Mouse (Mus musculus): ENCODE measurements around the gene Trim80. TPM values are rescaled to one million over a fixed set of nuclear protein-coding genes. Genes with fewer than 3 reads are reported as not detected.
"Not testable (repeated sequence)": the region's sequence is repeated elsewhere in the genome, so short reads cannot be mapped to it uniquely, and the experiment has no call there.

Trim80 gene
- polyA plus RNA-seq, 1 experiment from 2014 or later = 0.16 TPM

- WGBS = 0% methylated on average over 43 of the region's 43 CpGs
- peaks cover 3% of the 10 kb centered on the region; the same call in 1 of the 2 replicates for H3K4me1 ChIP-seq (replicated peaks; ENCODE audit: control insufficient read depth, insufficient read depth, low read length)
- no peaks in the 10 kb centered on the region for H3K27me3 ChIP-seq (ENCODE audit: control insufficient read depth, insufficient read depth, low read length)
- H3K4me3 ChIP-seq (ENCODE audit: low read depth, low read length) = peak within 1 kb of the TSS; percentile 68
- H3K9me3 ChIP-seq (ENCODE audit: control insufficient read depth, low read length) = no peaks in the 10 kb centered on the region
- ATAC-seq (replicated peaks; ENCODE audit: low FRiP score) (peak; percentile 85), DNase-seq (ENCODE audit: low spot score) (peak; percentile 88)
- H3K27ac ChIP-seq (ENCODE audit: low read depth, low read length) = peak within 1 kb of the TSS; percentile 57; the same call in 1 of the 2 replicates
- H3K4me2 ChIP-seq (ENCODE audit: low read depth, low read length, severe bottlenecking) = peak within 1 kb of the TSS; percentile 87
- H3K36me3 ChIP-seq (ENCODE audit: control insufficient read depth, insufficient read depth, low read length) = no peaks in the 10 kb centered on the region
- peak within 1 kb of the TSS; percentile 83 for H3K9ac ChIP-seq (ENCODE audit: low read length)
Measured at GRCm38 (mm10) chr11:115491356-115492083, 51.2 kb downstream of the Trim80 start, which contains the start of gene Nt5c. Nt5c (minus strand) TSS chr11:115491862.

GRCm38 (mm10) chr11:115492387-115492786, 52.0 kb downstream of the Trim80 start:
- Histone ChIP-seq H3K9me3 (ENCODE audit: control insufficient read depth, low read length) (no peaks in the 10 kb centered on the region), H3K4me1 (replicated peaks; ENCODE audit: control insufficient read depth, insufficient read depth, low read length) (peaks cover 3% of the 10 kb centered on the region; the same call in 1 of the 2 replicates), H3K36me3 (ENCODE audit: control insufficient read depth, insufficient read depth, low read length) (peaks cover 2% of the 10 kb centered on the region; the same call in 1 of the 2 replicates), H3K4me2 (ENCODE audit: low read depth, low read length, severe bottlenecking) (peak overlapping the region; percentile 87; the same call in 1 of the 2 replicates), H3K27ac (ENCODE audit: low read depth, low read length) (no peak overlapping the region), H3K4me3 (ENCODE audit: low read depth, low read length) (peak overlapping the region; percentile 68), H3K9ac (ENCODE audit: low read length) (peak overlapping the region; percentile 83), H3K27me3 (ENCODE audit: control insufficient read depth, insufficient read depth, low read length) (no peaks in the 10 kb centered on the region)
- ATAC-seq (replicated peaks; ENCODE audit: low FRiP score) (no peak), DNase-seq (ENCODE audit: low spot score) (no peak)
- whole genome bisulfite sequencing = 38% methylated on average over 6 of the region's 6 CpGs

GRCm38 (mm10) chr11:115496559-115496958, 56.2 kb downstream of the Trim80 start:
- H3K36me3 ChIP-seq (ENCODE audit: control insufficient read depth, insufficient read depth, low read length) = peaks cover 19% of the 10 kb centered on the region
- H3K9ac ChIP-seq (ENCODE audit: low read length); H3K27ac ChIP-seq (ENCODE audit: low read depth, low read length); H3K27me3 ChIP-seq (ENCODE audit: control insufficient read depth, insufficient read depth, low read length); H3K4me2 ChIP-seq (ENCODE audit: low read depth, low read length, severe bottlenecking); H3K4me1 ChIP-seq (replicated peaks; ENCODE audit: control insufficient read depth, insufficient read depth, low read length); H3K9me3 ChIP-seq (ENCODE audit: control insufficient read depth, low read length); ATAC-seq (replicated peaks; ENCODE audit: low FRiP score); DNase-seq (ENCODE audit: low spot score); H3K4me3 ChIP-seq (ENCODE audit: low read depth, low read length): not testable (repeated sequence)
- 86% methylated on average over 9 of the region's 9 CpGs for WGBS

Small RNA genes within 50 kb of the gene (microRNA-seq; reads per million reads assigned to microRNA genes)
- gene Mir3968 (ENCODE audit: insufficient number of aligned reads) = not detected

Other genes with a start within 250 kb of the Trim80 start
- 0.12 TPM in 1 of 2 replicates, not detected in the other for gene Grin2c, start 173.3 kb upstream of the Trim80 start, polyA plus RNA-seq (2014; fragmentation: Nextera tagmentation; extraction: Ambion mirVana)
- gene Fdxr, start 163.5 kb upstream of the Trim80 start, polyA plus RNA-seq (2014; fragmentation: Nextera tagmentation; extraction: Ambion mirVana) = 13.8 and 15.6 TPM in 2 replicates
- gene Fads6, start 142.9 kb upstream of the Trim80 start, polyA plus RNA-seq (2014; fragmentation: Nextera tagmentation; extraction: Ambion mirVana) = 0.25 and 0.45 TPM in 2 replicates
- gene Otop2, start 133.4 kb upstream of the Trim80 start, polyA plus RNA-seq (2014; fragmentation: Nextera tagmentation; extraction: Ambion mirVana) = not detected in 2 replicates
- not detected in 2 replicates for gene Ush1g, start 118.5 kb upstream of the Trim80 start, polyA plus RNA-seq (2014; fragmentation: Nextera tagmentation; extraction: Ambion mirVana)
- gene Otop3, start 105.8 kb upstream of the Trim80 start, polyA plus RNA-seq (2014; fragmentation: Nextera tagmentation; extraction: Ambion mirVana) = not detected in 2 replicates
- 22.3 and 26.0 TPM in 2 replicates for gene Hid1, start 72.8 kb upstream of the Trim80 start, polyA plus RNA-seq (2014; fragmentation: Nextera tagmentation; extraction: Ambion mirVana)
- gene Cdr2l, start 58.6 kb upstream of the Trim80 start, polyA plus RNA-seq (2014; fragmentation: Nextera tagmentation; extraction: Ambion mirVana) = 29.0 and 29.7 TPM in 2 replicates
- gene Mrpl58, start 36.8 kb upstream of the Trim80 start, polyA plus RNA-seq (2014; fragmentation: Nextera tagmentation; extraction: Ambion mirVana) = 253 and 265 TPM in 2 replicates
- gene Atp5h, start 20.6 kb upstream of the Trim80 start, polyA plus RNA-seq (2014; fragmentation: Nextera tagmentation; extraction: Ambion mirVana) = 814 TPM in 2 replicates
- gene Kctd2, start 20.4 kb upstream of the Trim80 start, polyA plus RNA-seq (2014; fragmentation: Nextera tagmentation; extraction: Ambion mirVana) = 24.5 and 27.1 TPM in 2 replicates
- gene Slc16a5, start 21.9 kb downstream of the Trim80 start, polyA plus RNA-seq (2014; fragmentation: Nextera tagmentation; extraction: Ambion mirVana) = 0.16 and 0.24 TPM in 2 replicates
- gene Armc7, start 35.1 kb downstream of the Trim80 start, polyA plus RNA-seq (2014; fragmentation: Nextera tagmentation; extraction: Ambion mirVana) = 8.9 and 9.7 TPM in 2 replicates
- gene Nt5c, start 51.3 kb downstream of the Trim80 start, polyA plus RNA-seq (2014; fragmentation: Nextera tagmentation; extraction: Ambion mirVana) = 72.6 and 78.5 TPM in 2 replicates
- 961 and 989 TPM in 2 replicates for gene Jpt1, start 73.8 kb downstream of the Trim80 start, polyA plus RNA-seq (2014; fragmentation: Nextera tagmentation; extraction: Ambion mirVana)
- 1,384 and 1,509 TPM in 2 replicates for gene Sumo2, start 95.7 kb downstream of the Trim80 start, polyA plus RNA-seq (2014; fragmentation: Nextera tagmentation; extraction: Ambion mirVana)
- gene Nup85, start 123.9 kb downstream of the Trim80 start, polyA plus RNA-seq (2014; fragmentation: Nextera tagmentation; extraction: Ambion mirVana) = 236 and 245 TPM in 2 replicates
- 93.9 and 95.3 TPM in 2 replicates for gene Mrps7, start 163.4 kb downstream of the Trim80 start, polyA plus RNA-seq (2014; fragmentation: Nextera tagmentation; extraction: Ambion mirVana)
- 36.5 and 37.1 TPM in 2 replicates for gene Gga3, start 163.5 kb downstream of the Trim80 start, polyA plus RNA-seq (2014; fragmentation: Nextera tagmentation; extraction: Ambion mirVana)
- gene Mif4gd, start 172.4 kb downstream of the Trim80 start, polyA plus RNA-seq (2014; fragmentation: Nextera tagmentation; extraction: Ambion mirVana) = 19.2 and 22.6 TPM in 2 replicates
- 26.4 and 27.7 TPM in 2 replicates for gene Slc25a19, start 187.8 kb downstream of the Trim80 start, polyA plus RNA-seq (2014; fragmentation: Nextera tagmentation; extraction: Ambion mirVana)

All from forebrain, embryonic 11.5 days (tissue).